Mouse (Mus musculus): ENCODE measurements around the gene Tatdn3.

Tatdn3 gene

GRCm38 (mm10) chr1:191062781-191063485 lies at the start of gene Tatdn3, which contains the start of gene Nsl1:
Gene Tatdn3 (minus strand): TSS chr1:191062932.
Gene Nsl1 (plus strand): TSS chr1:191063012.
- DNase-seq (ENCODE audit: low spot score), result peak; percentile 68

GRCm38 (mm10) chr1:191111146-191111545 lies 48.4 kb upstream of the Tatdn3 start:
- DNase-seq (ENCODE audit: low spot score), result no peak

- DNase-seq (ENCODE audit: low spot score), result no peak
Measured at GRCm38 (mm10) chr1:191109907-191110306, 47.2 kb upstream of the Tatdn3 start.

GRCm38 (mm10) chr1:191107306-191107705 lies 44.6 kb upstream of the Tatdn3 start:
- no peak for DNase-seq (ENCODE audit: low spot score)

GRCm38 (mm10) chr1:191105246-191105645 lies 42.5 kb upstream of the Tatdn3 start:
- DNase-seq (ENCODE audit: low spot score), result no peak

GRCm38 (mm10) chr1:191102730-191103370 lies 40.1 kb upstream of the Tatdn3 start:
- DNase-seq (ENCODE audit: low spot score), result no peak

- no peak for DNase-seq (ENCODE audit: low spot score)
Measured at GRCm38 (mm10) chr1:191099772-191100291, 37.1 kb upstream of the Tatdn3 start.

GRCm38 (mm10) chr1:191099114-191099513 lies 36.4 kb upstream of the Tatdn3 start:
- DNase-seq (ENCODE audit: low spot score), result no peak

- no peak for DNase-seq (ENCODE audit: low spot score)
Measured at GRCm38 (mm10) chr1:191097802-191098747, 35.3 kb upstream of the Tatdn3 start, which contains the start of gene Batf3. Gene Batf3 (plus strand): TSS chr1:191097847.

GRCm38 (mm10) chr1:191096871-191097681 lies 34.3 kb upstream of the Tatdn3 start:
- DNase-seq (ENCODE audit: low spot score), result no peak

GRCm38 (mm10) chr1:191095019-191095418 lies 32.3 kb upstream of the Tatdn3 start:
- no peak for DNase-seq (ENCODE audit: low spot score)

- DNase-seq (ENCODE audit: low spot score), result no peak
Measured at GRCm38 (mm10) chr1:191093578-191093977, 30.8 kb upstream of the Tatdn3 start.

- DNase-seq (ENCODE audit: low spot score), result no peak
Measured at GRCm38 (mm10) chr1:191092050-191092449, 29.3 kb upstream of the Tatdn3 start.

GRCm38 (mm10) chr1:191089355-191089754 lies 26.6 kb upstream of the Tatdn3 start:
- no peak for DNase-seq (ENCODE audit: low spot score)

GRCm38 (mm10) chr1:191087955-191088354 lies 25.2 kb upstream of the Tatdn3 start:
- DNase-seq (ENCODE audit: low spot score), result no peak

GRCm38 (mm10) chr1:191086960-191087359 lies 24.2 kb upstream of the Tatdn3 start:
- no peak for DNase-seq (ENCODE audit: low spot score)

GRCm38 (mm10) chr1:191086304-191086878 lies 23.7 kb upstream of the Tatdn3 start:
- no peak for DNase-seq (ENCODE audit: low spot score)

- DNase-seq (ENCODE audit: low spot score), result no peak
Measured at GRCm38 (mm10) chr1:191085597-191085996, 22.9 kb upstream of the Tatdn3 start.

GRCm38 (mm10) chr1:191084951-191085559 lies 22.3 kb upstream of the Tatdn3 start:
- DNase-seq (ENCODE audit: low spot score), result no peak

- DNase-seq (ENCODE audit: low spot score), result no peak
Measured at GRCm38 (mm10) chr1:191083230-191083629, 20.5 kb upstream of the Tatdn3 start.
